Mouse (Mus musculus) heart, postnatal 14 days (tissue): ENCODE measurements around the gene Mecom. TPM values are rescaled to one million over a fixed set of nuclear protein-coding genes. Genes with fewer than 3 reads are reported as not detected.
"Not testable (repeated sequence)": the region's sequence is repeated elsewhere in the genome, so short reads cannot be mapped to it uniquely, and the experiment has no call there.

Source experiments
- DNase-seq, 2 experiments: peaks; one replicate each; pipeline ENCODE4 v3.0.0; 2021 to 2022
- intact Hi-C: fragments of 180-260 bp; cut with DNase I; formaldehyde crosslinking; loops from one replicate; pipeline ENCODE4 v1.15.1; 2025
- total RNA-seq, 2 experiments: library from RNA; stranded (reverse); gene quantifications; 2 replicates each; pipeline ENCODE4 v1.2.3; 2021

Gene Mecom
- total RNA-seq, 2 experiments from 2014 or later: 21.8 to 28.1 TPM

GRCm38 (mm10) chr3:30453546-30454455, 94.0 kb downstream of the Mecom start:
- intact Hi-C loops: loop anchor here (10.0 kb wide), 1 partner anchor 639 kb away; no protein-coding TSS in a partner anchor

GRCm38 (mm10) chr3:30453046-30453445, 94.8 kb downstream of the Mecom start:
- intact Hi-C loops: loop anchor here (10.0 kb wide), 1 partner anchor 638 kb away; no protein-coding TSS in a partner anchor
- no peak for DNase-seq

More at GRCm38 (mm10) chr3:30453546-30454455, 94.0 kb downstream of the Mecom start:
- no peak for DNase-seq

DNA sequence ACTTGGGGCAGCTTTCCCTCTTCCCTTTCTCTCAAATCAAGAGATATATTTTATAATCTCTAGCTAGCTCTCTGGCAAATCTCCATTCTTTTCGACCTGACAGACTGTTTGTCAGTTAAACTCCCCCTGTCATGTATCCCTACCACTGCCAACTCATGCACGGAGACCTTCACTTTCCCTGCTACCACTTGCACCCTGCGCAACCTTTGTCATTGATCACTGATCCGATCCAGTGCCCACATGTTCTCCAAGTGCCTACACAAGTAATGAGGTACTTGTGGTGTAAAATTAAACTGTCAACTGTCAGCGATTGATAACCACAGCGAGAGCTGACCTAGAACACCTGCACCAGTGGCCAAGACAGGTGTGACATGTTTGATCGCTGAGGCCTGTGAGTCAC, 95.3 kb downstream of the Mecom start:
- no peak for DNase-seq
- intact Hi-C loops: loop anchor here (10.0 kb wide), 1 partner anchor 638 kb away; no protein-coding TSS in a partner anchor

DNA sequence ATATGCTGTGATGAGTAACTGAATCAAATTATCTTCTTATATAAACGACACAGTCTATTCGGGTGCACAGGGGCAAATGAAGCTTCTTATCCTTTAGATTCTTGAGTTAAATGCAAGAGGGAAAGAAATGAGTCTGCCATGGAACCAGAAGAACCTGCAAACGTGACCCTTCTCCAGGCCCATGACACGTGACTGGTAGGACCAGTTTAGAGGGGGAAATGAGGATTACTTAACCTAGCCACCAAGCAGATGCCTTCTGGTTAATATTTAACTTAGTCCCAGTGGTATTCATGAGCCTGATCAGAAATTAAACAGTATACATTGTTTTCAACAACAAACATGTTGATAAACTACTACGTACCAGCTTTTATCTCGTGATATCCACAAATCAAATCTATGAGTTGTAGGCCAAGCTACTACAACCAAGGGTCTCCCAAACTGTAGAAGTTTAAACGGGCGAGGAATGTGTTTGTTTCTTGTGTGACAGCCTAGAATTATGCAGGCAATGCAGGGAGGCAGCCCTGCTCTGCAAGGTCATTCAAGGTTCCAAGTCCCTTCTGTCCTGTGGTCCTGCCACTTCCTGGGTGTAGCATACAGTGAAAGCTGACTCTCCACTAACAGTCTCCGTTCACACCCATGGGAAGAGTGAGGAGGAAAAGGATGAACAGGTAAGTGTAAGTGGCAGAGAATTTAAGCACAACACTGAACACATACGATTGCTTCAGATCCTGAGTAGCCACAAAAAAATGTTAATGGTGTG, 97.4 kb downstream of the Mecom start:
- no peak for DNase-seq
- intact Hi-C loops: loop anchor here (10.0 kb wide), 1 partner anchor 636 kb away; no protein-coding TSS in a partner anchor

GRCm38 (mm10) chr3:30448624-30449023, 99.2 kb downstream of the Mecom start:
- DNase-seq: no peak
- intact Hi-C loops: loop anchor here (5.0 kb wide), 1 partner anchor 286 kb away; no protein-coding TSS in a partner anchor

- DNase-seq: no peak
- intact Hi-C loops: loop anchor here (5.0 kb wide), 1 partner anchor 284 kb away; no protein-coding TSS in a partner anchor
Measured at GRCm38 (mm10) chr3:30445970-30446442, 101.8 kb downstream of the Mecom start.

DNA sequence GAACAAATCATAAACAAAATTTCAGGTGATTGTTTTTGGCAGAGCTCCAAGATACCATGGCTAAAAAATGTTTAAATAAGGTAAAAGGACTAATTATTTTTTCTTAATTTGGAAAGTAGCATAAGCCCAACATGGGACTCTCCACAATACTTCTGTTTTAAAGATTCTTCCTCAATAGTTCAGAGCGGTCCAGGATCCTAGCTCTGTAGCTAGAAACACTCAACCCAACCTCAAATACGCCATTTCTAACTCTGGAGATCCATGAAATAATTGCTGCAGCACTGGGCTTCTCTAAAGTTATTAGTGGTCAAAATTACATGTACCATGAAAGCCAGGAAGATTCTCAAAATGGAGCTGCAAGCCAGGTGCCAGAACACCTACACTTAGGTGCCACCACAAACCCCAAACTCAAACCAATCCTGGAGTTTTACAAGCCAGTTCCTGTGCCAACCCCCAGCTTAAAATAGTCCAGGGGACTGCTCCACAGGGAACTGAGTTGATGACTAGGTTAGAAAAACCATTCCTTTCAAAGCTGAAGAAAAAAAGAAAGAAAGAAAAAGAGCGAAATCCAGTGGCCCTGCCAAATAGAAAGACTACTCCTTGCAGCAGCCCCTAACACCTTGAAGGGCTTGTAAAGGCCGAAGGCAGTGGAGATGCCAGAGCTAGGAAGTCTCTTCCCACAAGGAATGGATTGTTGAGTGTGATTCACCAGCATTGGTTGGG, 102.4 kb downstream of the Mecom start:
- intact Hi-C loops: loop anchor here (5.0 kb wide), 1 partner anchor 283 kb away; no protein-coding TSS in a partner anchor

DNA sequence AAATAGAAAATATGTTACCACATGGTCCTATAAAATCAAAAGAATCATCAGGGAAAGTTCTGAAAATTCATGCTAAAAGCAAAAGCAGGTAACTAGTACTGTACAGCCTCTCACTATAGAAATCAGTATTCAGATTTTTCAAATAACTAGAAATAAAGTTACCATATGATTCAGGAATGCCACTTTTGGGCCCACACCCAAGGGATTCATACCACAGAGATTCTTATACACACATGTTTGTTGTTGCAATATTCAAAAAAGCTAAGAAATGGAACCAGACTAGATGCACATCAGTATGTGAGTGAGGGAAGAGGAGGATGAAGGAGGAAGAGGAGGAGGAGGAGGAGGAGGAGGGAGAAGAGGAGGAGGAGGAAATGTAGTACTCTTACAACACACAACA, 106.2 kb downstream of the Mecom start:
- intact Hi-C loops: no loop called here
- DNase-seq: no peak

More for the DNA sequence above, 102.4 kb downstream of the Mecom start:
- no peak for DNase-seq

- no peak for DNase-seq
- intact Hi-C loops: no loop called here
Measured at GRCm38 (mm10) chr3:30438007-30438406, 109.8 kb downstream of the Mecom start.

DNA sequence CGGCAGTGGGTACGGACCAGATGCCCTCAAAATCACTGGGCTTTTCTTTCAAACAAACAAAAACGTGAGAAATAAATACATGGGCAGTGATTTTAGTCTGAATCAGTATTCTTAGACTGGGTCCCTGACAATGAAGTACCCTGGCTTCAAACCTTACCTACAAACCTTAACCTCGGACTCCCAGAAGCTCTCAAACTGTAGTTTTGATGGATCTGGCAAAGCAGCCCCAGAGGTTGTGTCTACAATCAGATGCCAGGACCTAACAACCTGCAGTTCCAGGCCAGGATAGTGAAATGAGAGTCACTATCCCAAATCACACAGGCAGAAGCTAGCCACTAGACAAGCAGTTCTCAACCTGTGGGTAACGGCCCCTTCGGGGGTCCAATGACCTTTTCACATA, 111.2 kb downstream of the Mecom start:
- DNase-seq: no peak
- intact Hi-C loops: no loop called here

DNA sequence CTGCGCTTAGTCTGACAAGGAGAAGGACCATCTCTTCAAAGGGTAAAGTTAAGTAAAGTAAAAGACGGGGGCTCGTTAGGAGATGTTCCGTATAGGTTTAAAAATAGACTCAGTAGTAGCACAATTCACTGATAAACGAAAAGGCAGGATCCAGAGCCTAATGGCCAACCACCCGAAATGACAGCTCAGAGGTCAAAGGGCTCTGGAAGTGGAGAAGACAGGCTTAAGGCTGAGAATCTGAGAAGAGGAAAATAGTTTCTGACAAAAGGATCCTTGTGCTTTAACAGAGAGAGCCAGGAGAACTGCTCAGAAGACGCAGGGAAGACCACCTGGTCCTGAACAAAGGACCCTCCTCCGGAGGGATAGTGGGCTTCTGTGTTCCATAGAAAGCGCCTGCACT, 111.7 kb downstream of the Mecom start:
- intact Hi-C loops: no loop called here
- no peak for DNase-seq

DNA sequence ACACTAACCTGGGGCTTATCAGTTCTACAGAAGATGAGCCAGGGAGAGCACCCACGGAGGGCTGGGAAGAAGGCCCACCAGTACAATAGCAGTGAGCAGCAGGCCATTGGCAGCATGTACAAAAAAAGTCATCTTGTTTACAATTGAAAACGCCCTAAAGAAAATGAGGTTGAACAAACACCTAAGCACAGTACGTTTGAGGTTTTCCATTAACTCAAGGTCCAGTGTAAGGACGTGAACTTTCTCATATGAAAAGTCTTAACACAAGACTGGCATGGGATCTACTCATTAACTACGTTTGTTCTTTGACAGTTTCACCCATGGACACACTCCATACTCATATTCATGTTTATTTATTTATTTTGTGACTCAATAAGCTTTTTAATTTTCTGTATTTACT, 118.9 kb downstream of the Mecom start:
- DNase-seq: no peak
- intact Hi-C loops: no loop called here

DNA sequence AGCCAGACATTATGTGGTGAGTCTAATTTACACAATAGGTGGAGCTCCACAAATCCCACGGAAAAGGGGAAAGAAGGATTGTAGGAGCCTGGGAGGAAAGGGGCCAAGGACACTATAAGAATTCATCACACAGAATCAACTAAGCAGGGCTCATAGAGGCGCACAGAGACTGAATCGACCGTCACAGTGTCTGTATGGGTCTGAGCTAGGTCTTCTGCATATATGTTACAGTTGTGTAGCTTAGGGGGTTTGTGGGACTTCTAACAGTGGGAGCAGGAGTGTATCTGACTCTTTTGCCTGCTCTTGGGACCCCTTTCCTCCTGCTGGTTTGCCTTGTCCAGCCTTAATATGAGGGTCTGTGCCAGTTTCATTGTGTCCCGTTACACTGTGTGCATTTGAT, 123.8 kb downstream of the Mecom start:
- intact Hi-C loops: no loop called here
- no peak for DNase-seq

GRCm38 (mm10) chr3:30421948-30422347, 125.9 kb downstream of the Mecom start:
- intact Hi-C loops, DNase-seq: not testable (repeated sequence)

DNA sequence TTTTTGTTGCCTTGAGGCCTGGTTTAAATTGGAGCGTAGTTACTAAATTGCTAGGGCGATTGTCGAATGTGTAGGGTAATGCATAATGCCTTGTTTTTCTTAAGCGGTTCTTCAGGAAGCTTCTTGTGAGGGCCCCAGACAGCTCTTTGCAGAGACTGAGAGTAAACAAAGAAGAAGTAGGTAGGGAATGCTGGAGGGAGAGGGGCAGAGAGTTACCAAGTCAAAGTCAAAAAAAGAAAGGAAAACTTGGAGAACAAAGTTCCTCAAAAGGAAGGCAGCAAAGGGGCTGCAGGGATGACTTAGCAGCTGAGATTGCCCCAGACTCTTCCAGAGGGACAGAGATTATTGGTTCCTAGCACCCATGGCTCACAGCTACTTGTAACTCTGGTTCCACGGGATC, 126.9 kb downstream of the Mecom start:
- DNase-seq: no peak
- intact Hi-C loops: no loop called here

DNA sequence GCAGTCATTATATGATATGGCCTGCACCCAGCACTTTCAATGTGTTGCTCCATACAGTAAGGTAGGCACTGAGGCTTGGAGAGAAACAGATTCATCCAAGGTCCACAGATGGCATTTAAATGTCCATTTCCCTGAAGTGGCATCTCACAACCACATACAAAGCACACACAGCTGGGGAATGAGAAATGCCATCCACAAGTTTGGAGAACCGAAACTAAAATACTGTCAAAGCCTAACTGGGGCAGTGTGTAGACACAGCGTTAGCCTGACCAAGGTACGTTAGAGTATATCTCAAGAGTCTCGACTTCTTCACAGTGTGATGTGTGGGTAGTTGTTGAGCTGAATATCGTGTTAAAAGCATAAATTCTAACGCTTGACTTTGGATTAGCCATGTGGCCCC, 133.6 kb downstream of the Mecom start:
- intact Hi-C loops: loop anchor here (5.0 kb wide), 1 partner anchor 93 kb away; no protein-coding TSS in a partner anchor
- DNase-seq: no peak

- intact Hi-C loops: loop anchor here (5.0 kb wide), 1 partner anchor 97 kb away; no protein-coding TSS in a partner anchor
- no peak for DNase-seq
Measured at GRCm38 (mm10) chr3:30410778-30411177, 137.0 kb downstream of the Mecom start.

DNA sequence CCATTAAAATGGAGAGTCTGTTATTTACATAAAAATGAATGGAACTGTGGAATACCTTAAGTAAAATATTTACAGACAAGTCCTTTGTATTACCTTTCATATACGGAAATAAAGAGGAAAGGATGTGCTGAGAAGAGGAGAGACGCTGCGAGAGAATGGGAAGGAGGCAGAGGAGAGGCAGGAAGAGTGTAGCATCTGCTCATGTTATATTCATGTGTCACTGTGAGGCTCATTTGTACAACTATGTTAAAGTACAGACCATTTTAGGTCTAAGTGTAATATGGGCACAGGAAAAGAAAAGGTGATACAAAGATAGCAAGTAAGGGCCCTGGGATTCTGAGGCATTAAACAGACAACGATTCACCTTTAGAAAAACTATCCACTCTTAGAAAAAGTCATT, 143.0 kb downstream of the Mecom start:
- intact Hi-C loops: no loop called here
- no peak for DNase-seq

- intact Hi-C loops: no loop called here
- no peak for DNase-seq
Measured at GRCm38 (mm10) chr3:30398911-30399310, 148.9 kb downstream of the Mecom start.

GRCm38 (mm10) chr3:30394911-30395310, 152.9 kb downstream of the Mecom start:
- intact Hi-C loops: no loop called here

More at GRCm38 (mm10) chr3:30394911-30395310, 152.9 kb downstream of the Mecom start:
- DNase-seq: no peak
